26 mouse cellular contexts compared by ENCODE assay signal in genomic region chr3:144550659-144551058, GRCm38 (mm10). TPM values are rescaled to one million over a fixed set of nuclear protein-coding genes. Genes with fewer than 3 reads are reported as not detected.
DNase-seq lines count a peak whose midpoint lies in the region; ATAC-seq lines count a peak whose summit lies in the region.
"Had no signal": no experiment of that assay in that cellular context is flagged by ENCODE, and none has a peak within 500 bp of the region (broad histone marks: within the 10 kb centered on the region; RNA-seq: fewer than 3 reads in every experiment).

No protein-coding gene starts in this region.

- 62% methylated on average over 5 of the region's 5 CpGs for WGBS in forebrain, embryonic 13.5 days
- 42% methylated on average over 5 of the region's 5 CpGs for WGBS in forebrain, embryonic 16.5 days
- 90% methylated on average over 5 of the region's 5 CpGs for WGBS in kidney, embryonic 14.5 days

- no peaks in the 10 kb centered on the region for H3K36me3 ChIP-seq in forebrain, embryonic 13.5 days (ENCODE audit: poor library complexity, severe bottlenecking)
- no peaks in the 10 kb centered on the region for H3K36me3 ChIP-seq in forebrain, embryonic 16.5 days (ENCODE audit: control insufficient read depth, insufficient read depth)
- no peaks in the 10 kb centered on the region for H3K36me3 ChIP-seq in kidney, embryonic 14.5 days (ENCODE audit: control insufficient read depth, insufficient read depth, low read length)
- H3K36me3 ChIP-seq: embryonic facial prominence, embryonic 12.5 days; embryonic facial prominence, embryonic 15.5 days; heart, embryonic 10.5 days; heart, embryonic 13.5 days; hindbrain, embryonic 12.5 days; hindbrain, embryonic 15.5 days; intestine, embryonic 15.5 days had no signal

- 0 out of 2 replicates have a peak overlapping the region, but pooled peaks have one; percentile 45 for H3K27ac ChIP-seq in forebrain, embryonic 13.5 days
- no peak overlapping the region for H3K27ac ChIP-seq in forebrain, embryonic 16.5 days (ENCODE audit: low read length)
- no peak overlapping the region for H3K27ac ChIP-seq in kidney, embryonic 14.5 days (ENCODE audit: low read depth, low read length)
- H3K27ac ChIP-seq: embryonic facial prominence, embryonic 12.5 days; embryonic facial prominence, embryonic 15.5 days; heart, adult 2 months; heart, embryonic 10.5 days; heart, embryonic 13.5 days; hindbrain, embryonic 12.5 days; hindbrain, embryonic 15.5 days; intestine, embryonic 15.5 days had no signal

- H3K4me2 ChIP-seq in forebrain, embryonic 13.5 days: no peak overlapping the region
- no peak overlapping the region for H3K4me2 ChIP-seq in forebrain, embryonic 16.5 days (ENCODE audit: low read length)
- no peak overlapping the region for H3K4me2 ChIP-seq in kidney, embryonic 14.5 days (replicated peaks; ENCODE audit: low read depth, low read length)
- H3K4me2 ChIP-seq: embryonic facial prominence, embryonic 12.5 days; embryonic facial prominence, embryonic 15.5 days; heart, embryonic 13.5 days; hindbrain, embryonic 12.5 days; hindbrain, embryonic 15.5 days; intestine, embryonic 15.5 days had no signal

- ATAC-seq in forebrain, embryonic 13.5 days: no peak
- no peak for ATAC-seq in forebrain, embryonic 16.5 days
- ATAC-seq in kidney, embryonic 14.5 days (ENCODE audit: low FRiP score, low TSS enrichment): no peak
- ATAC-seq: intestine, embryonic 15.5 days; Patski had no signal

- no peak overlapping the region for H3K9ac ChIP-seq in forebrain, embryonic 13.5 days
- no peak overlapping the region for H3K9ac ChIP-seq in forebrain, embryonic 16.5 days (replicated peaks; ENCODE audit: low read depth, low read length)
- H3K9ac ChIP-seq in kidney, embryonic 14.5 days (ENCODE audit: low read depth, low read length): no peak overlapping the region
- H3K9ac ChIP-seq: embryonic facial prominence, embryonic 12.5 days; embryonic facial prominence, embryonic 15.5 days; heart, embryonic 13.5 days; hindbrain, embryonic 12.5 days; hindbrain, embryonic 15.5 days; intestine, embryonic 15.5 days had no signal

- DNase-seq in heart, adult 11 months: peak; percentile 7
- DNase-seq in heart, postnatal 25 days (ENCODE audit: low spot score): no peak
- DNase-seq in retina, postnatal 1 day: peak; percentile 41
- no peak for DNase-seq in retina, embryonic 14.5 days (ENCODE audit: low spot score)
- DNase-seq: adrenal gland, postnatal 10 days; adrenal gland, postnatal 36 days; B cell, adult 2 months; cerebellum, adult 11 months; cerebellum, adult 9-11 months; cerebellum, postnatal 25 days; heart, adult 2 months; heart, postnatal 14 days; kidney, adult 18-20 months had no signal

- no peak overlapping the region for H3K4me3 ChIP-seq in forebrain, embryonic 13.5 days
- H3K4me3 ChIP-seq in forebrain, embryonic 16.5 days (replicated peaks; ENCODE audit: low read length): no peak overlapping the region
- no peak overlapping the region for H3K4me3 ChIP-seq in kidney, embryonic 14.5 days (ENCODE audit: low read length)
- H3K4me3 ChIP-seq: embryonic facial prominence, embryonic 12.5 days; embryonic facial prominence, embryonic 15.5 days; heart, adult 2 months; heart, embryonic 10.5 days; heart, embryonic 13.5 days; hindbrain, embryonic 12.5 days; hindbrain, embryonic 15.5 days; intestine, embryonic 15.5 days had no signal

- no peaks in the 10 kb centered on the region for H3K27me3 ChIP-seq in forebrain, embryonic 13.5 days
- H3K27me3 ChIP-seq in forebrain, embryonic 16.5 days (replicated peaks; ENCODE audit: control insufficient read depth, insufficient read depth, low read length): no peaks in the 10 kb centered on the region
- no peaks in the 10 kb centered on the region for H3K27me3 ChIP-seq in kidney, embryonic 14.5 days (ENCODE audit: control insufficient read depth, insufficient read depth, low read length)
- H3K27me3 ChIP-seq: CH12.LX; embryonic facial prominence, embryonic 12.5 days; embryonic facial prominence, embryonic 15.5 days; heart, embryonic 13.5 days; hindbrain, embryonic 12.5 days; hindbrain, embryonic 15.5 days; intestine, embryonic 15.5 days; Patski had no signal

- intact Hi-C loops in heart, postnatal 25 days (cut with DNase I): no loop called here

- H3K9me3 ChIP-seq in forebrain, embryonic 13.5 days (replicated peaks): no peaks in the 10 kb centered on the region
- no peaks in the 10 kb centered on the region for H3K9me3 ChIP-seq in forebrain, embryonic 16.5 days (ENCODE audit: control insufficient read depth, low read length)
- no peaks in the 10 kb centered on the region for H3K9me3 ChIP-seq in kidney, embryonic 14.5 days (ENCODE audit: control insufficient read depth, low read length)
- H3K9me3 ChIP-seq: embryonic facial prominence, embryonic 12.5 days; embryonic facial prominence, embryonic 15.5 days; G1E; heart, embryonic 10.5 days; heart, embryonic 13.5 days; hindbrain, embryonic 12.5 days; hindbrain, embryonic 15.5 days; intestine, embryonic 15.5 days had no signal

- H3K4me1 ChIP-seq in forebrain, embryonic 13.5 days: peaks cover 73% of the 10 kb centered on the region
- peaks cover 35% of the 10 kb centered on the region for H3K4me1 ChIP-seq in forebrain, embryonic 16.5 days (replicated peaks; ENCODE audit: control insufficient read depth, insufficient read depth, low read length)
- H3K4me1 ChIP-seq in kidney, embryonic 14.5 days (ENCODE audit: control insufficient read depth, insufficient read depth, low read length): no peaks in the 10 kb centered on the region

RNA-seq across cellular contexts. Expression of gene Hs2st1, which starts 19.3 kb away (rescaled TPM):
- 23.3 and 26.2 TPM in 2 replicates for polyA plus RNA-seq in forebrain, embryonic 13.5 days (2015; fragmentation: Nextera tagmentation; extraction: Ambion mirVana)
- 16.3 and 17.7 TPM in 2 replicates for polyA plus RNA-seq in forebrain, embryonic 16.5 days (2015; fragmentation: Nextera tagmentation; extraction: Ambion mirVana)
- total RNA-seq in heart, postnatal 25 days (2021): 10 to 100 TPM in 1 of 2 experiments, 1 to 10 TPM in 1; 9.8 to 10.3 TPM
- polyA plus RNA-seq in kidney, embryonic 14.5 days (2014; fragmentation: Nextera tagmentation; extraction: Ambion mirVana): 13.7 and 16.9 TPM in 2 replicates

RNA-seq across cellular contexts. Expression of gene Selenof, which starts 19.4 kb away (rescaled TPM):
- polyA plus RNA-seq in forebrain, embryonic 13.5 days (2015; fragmentation: Nextera tagmentation; extraction: Ambion mirVana): 560 and 579 TPM in 2 replicates
- polyA plus RNA-seq in forebrain, embryonic 16.5 days (2015; fragmentation: Nextera tagmentation; extraction: Ambion mirVana): 538 and 568 TPM in 2 replicates
- total RNA-seq in heart, postnatal 25 days (2021): 100 to 1,000 TPM; 141 to 147 TPM
- 515 and 688 TPM in 2 replicates for polyA plus RNA-seq in kidney, embryonic 14.5 days (2014; fragmentation: Nextera tagmentation; extraction: Ambion mirVana)

Comparison
In these comparisons a context has a peak if more than half of its experiments do, and no peak if none do; other contexts are left out.
1. DNase-seq: peak in heart, adult 11 months (single experiment) and retina, postnatal 1 day (single experiment); none in heart, postnatal 25 days (single experiment) and retina, embryonic 14.5 days (single experiment).